Mouse (Mus musculus) hindbrain, embryonic 16.5 days (tissue): ENCODE results near the gene Tsfm. TPM values are rescaled to one million over a fixed set of nuclear protein-coding genes. Genes with fewer than 3 reads are reported as not detected.

Experiments used
- ATAC-seq: fragments of 200-750 bp; cut with Nextera tagmentation; 2 replicates; pipeline ENCODE4 v1.8.0; 2017; ENCODE audit warnings: moderate TSS enrichment, moderate library complexity
- H3K27ac ChIP-seq: fragments of 300-500 bp; sonication (generic); 2 replicates; pipeline ENCODE4 v1.5.1; 2014; ENCODE audit warnings: low read depth, mild to moderate bottlenecking, control low read depth, low read length, moderate library complexity
- H3K27me3 ChIP-seq: fragments of 300-500 bp; sonication (generic); replicated peaks from 2 replicates; pipeline ENCODE4 v1.6.1; 2014; ENCODE audit warnings: low read length; ENCODE audit not compliant: control insufficient read depth, insufficient read depth
- H3K36me3 ChIP-seq: fragments of 300-500 bp; sonication (generic); 2 replicates; pipeline ENCODE4 v1.6.1; 2014; ENCODE audit warnings: mild to moderate bottlenecking, low read length, moderate library complexity, mixed read lengths; ENCODE audit not compliant: control insufficient read depth, insufficient read depth
- H3K4me1 ChIP-seq: fragments of 300-500 bp; sonication (generic); 2 replicates; pipeline ENCODE4 v1.6.1; 2014; ENCODE audit warnings: low read depth, low read length; ENCODE audit not compliant: control insufficient read depth, insufficient read depth
- H3K4me2 ChIP-seq: fragments of 300-500 bp; sonication (generic); 2 replicates; pipeline ENCODE4 v1.6.1; 2014; ENCODE audit warnings: mild to moderate bottlenecking, low read length, control low read depth, moderate library complexity
- H3K4me3 ChIP-seq: fragments of 300-500 bp; sonication (generic); 2 replicates; pipeline ENCODE4 v1.5.1; 2014; ENCODE audit warnings: mild to moderate bottlenecking, low read length, control low read depth, moderate library complexity
- H3K9ac ChIP-seq: fragments of 300-500 bp; sonication (generic); 2 replicates; pipeline ENCODE4 v1.6.1; 2014; ENCODE audit warnings: low read depth, mild to moderate bottlenecking, control low read depth, low read length, moderate library complexity
- H3K9me3 ChIP-seq: fragments of 300-500 bp; sonication (generic); 2 replicates; pipeline ENCODE4 v1.6.1; 2014; ENCODE audit warnings: mild to moderate bottlenecking, low read length, moderate library complexity; ENCODE audit not compliant: control insufficient read depth
- WGBS: fragments of 180-500 bp; shearing (Covaris S2); extraction: QIAGEN DNeasy Blood & Tissue Kit; methylation state at CpG from one replicate; pipeline ENCODE4 v1.1.7; 2014; 5-methylcytosine and 5-hydroxymethylcytosine counted together
- microRNA counts: library from miRNA; unstranded; fragments of <30 nt; microRNA quantifications from one replicate; lab custom pipeline; 2016
- microRNA-seq: library from miRNA; unstranded; fragments of <30 nt; microRNA quantifications from one replicate; pipeline ENCODE4, GENCODE M21; 2017
- polyA plus RNA-seq: library from polyadenylated mRNA; unstranded; fragments of >200 nt; fragmentation: Nextera tagmentation; extraction: Ambion mirVana; gene quantifications from 2 replicates; pipeline ENCODE4 v1.2.1, GENCODE M21; 2015

The Tsfm gene
- polyA plus RNA-seq, 1 experiment from 2014 or later, result 67.7 TPM

DNA sequence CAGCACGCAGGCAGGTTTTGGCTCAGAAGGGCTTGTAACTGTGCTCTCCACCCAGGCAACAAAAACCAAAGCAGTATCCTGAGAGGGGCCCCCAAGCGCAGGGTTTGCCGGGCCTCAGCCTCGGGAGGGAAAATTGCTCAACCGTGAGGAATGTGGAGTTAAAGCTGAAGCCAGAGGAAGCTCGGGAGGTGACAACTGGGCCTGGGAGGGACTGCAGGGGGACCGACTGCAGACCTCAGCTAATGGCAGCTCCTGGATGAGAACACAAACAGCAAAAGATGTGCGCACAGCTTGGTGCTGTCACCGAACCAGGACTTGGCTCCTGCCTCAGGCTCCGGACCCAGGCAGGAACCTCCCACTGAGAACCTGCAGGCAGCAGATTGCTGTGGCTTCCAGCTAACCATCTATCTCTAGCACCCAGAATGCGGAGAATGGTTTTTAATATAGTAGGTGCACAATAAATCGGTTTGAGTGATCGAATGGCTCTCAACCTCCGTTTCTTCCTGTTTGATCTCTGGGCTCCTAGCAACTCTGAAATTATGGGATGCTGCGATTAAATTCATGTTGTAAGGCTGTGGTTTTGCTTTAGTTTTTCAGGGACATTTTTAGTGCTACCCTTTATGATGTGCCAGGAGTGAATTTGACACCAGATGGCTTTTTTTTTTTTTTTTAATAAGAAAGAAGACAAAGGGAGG, 68.2 kb downstream of the Tsfm start:
- WGBS, result 23% methylated on average over 15 of the region's 15 CpGs
- H3K9me3 ChIP-seq, result no peaks in the 10 kb centered on the region
- H3K4me2 ChIP-seq, result peak overlapping the region; percentile 5; the same call in 1 of the 2 replicates
- H3K4me1 ChIP-seq, result peaks cover 9% of the 10 kb centered on the region
- no peak overlapping the region; the same call in 1 of the 2 replicates for H3K9ac ChIP-seq
- peaks cover 21% of the 10 kb centered on the region for H3K27me3 ChIP-seq
- H3K4me3 ChIP-seq, result no peak overlapping the region
- ATAC-seq, result peak; percentile 48
- H3K27ac ChIP-seq, result peak overlapping the region; percentile 52; the same call in 1 of the 2 replicates
- H3K36me3 ChIP-seq, result no peaks in the 10 kb centered on the region

DNA sequence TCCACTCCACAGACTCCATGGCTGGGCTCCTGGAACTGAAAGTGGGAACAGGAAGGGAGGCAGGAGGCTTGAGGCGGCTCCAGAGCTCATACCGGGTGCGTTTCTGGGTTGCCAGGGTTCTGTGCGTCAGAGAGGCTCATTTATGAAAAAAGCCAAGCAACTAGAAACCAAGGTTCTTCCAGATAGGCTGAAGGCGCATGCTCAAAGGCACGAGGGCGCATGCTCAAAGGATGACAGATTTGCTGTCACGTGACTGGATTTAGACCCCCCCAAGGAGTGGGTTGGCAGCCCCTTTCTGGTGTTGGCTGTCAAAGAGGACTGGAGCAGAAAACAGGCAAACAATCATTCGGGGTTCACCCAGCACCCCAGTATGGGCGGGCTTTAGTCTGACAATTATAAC, 68.9 kb downstream of the Tsfm start:
- Histone ChIP-seq H3K9me3 (no peaks in the 10 kb centered on the region), H3K9ac (no peak overlapping the region), H3K4me2 (peak overlapping the region; percentile 5; the same call in 1 of the 2 replicates), H3K4me3 (no peak overlapping the region), H3K27me3 (peaks cover 21% of the 10 kb centered on the region), H3K4me1 (peaks cover 15% of the 10 kb centered on the region), H3K27ac (peak overlapping the region; percentile 52; the same call in 1 of the 2 replicates), H3K36me3 (no peaks in the 10 kb centered on the region)
- 47% methylated on average over 10 of the region's 10 CpGs for WGBS
- no peak for ATAC-seq

MicroRNA genes within 50 kb of the gene (microRNA counts, 519-probe panel; counts per million panel counts)
- 2,230 counts per million, percentile 47 among the panel's probes with 10 or more counts for microRNA mmu-miR-26a (lab: Ali Mortazavi, UCI)
- microRNA mmu-miR-546 (lab: Ali Mortazavi, UCI), result not detected

Small RNAs within 50 kb of the gene (microRNA-seq; reads per million reads assigned to microRNA genes)
- gene Mir26a-2 (22.3 reads per million, percentile 34 among the genes with 10 or more reads in this experiment), gene Mir546 (not detected)

Other genes with a start within 250 kb of the Tsfm start
- gene Atp23, start 129.5 kb downstream of the Tsfm start, polyA plus RNA-seq, result 14.5 and 17.2 TPM in 2 replicates
- gene Ctdsp2, start 52.1 kb downstream of the Tsfm start, polyA plus RNA-seq, result 13.7 and 18.1 TPM in 2 replicates
- gene Avil, start 30.1 kb downstream of the Tsfm start, polyA plus RNA-seq, result 3.7 and 7.0 TPM in 2 replicates
- 23.2 and 24.2 TPM in 2 replicates for gene Mettl1, start 10.6 kb upstream of the Tsfm start, polyA plus RNA-seq
- 0.23 and 0.31 TPM in 2 replicates for gene Eef1akmt3, start 10.7 kb upstream of the Tsfm start, polyA plus RNA-seq
- 0.12 and 0.18 TPM in 2 replicates for gene Cyp27b1, start 17.4 kb upstream of the Tsfm start, polyA plus RNA-seq
- 5.2 and 6.0 TPM in 2 replicates for gene March9, start 29.3 kb upstream of the Tsfm start, polyA plus RNA-seq
- gene Cdk4, start 32.7 kb upstream of the Tsfm start, polyA plus RNA-seq, result 669 and 724 TPM in 2 replicates
- gene Tspan31, start 39.4 kb upstream of the Tsfm start, polyA plus RNA-seq, result 123 TPM in 2 replicates
- gene Agap2, start 44.4 kb upstream of the Tsfm start, polyA plus RNA-seq, result 3.4 and 4.2 TPM in 2 replicates
- 135 and 138 TPM in 2 replicates for gene Os9, start 90.3 kb upstream of the Tsfm start, polyA plus RNA-seq
- gene B4galnt1, start 134.4 kb upstream of the Tsfm start, polyA plus RNA-seq, result 59.0 and 74.1 TPM in 2 replicates
- 1.4 and 1.5 TPM in 2 replicates for gene Slc26a10, start 149.8 kb upstream of the Tsfm start, polyA plus RNA-seq
- 29.0 and 29.1 TPM in 2 replicates for gene Arhgef25, start 159.2 kb upstream of the Tsfm start, polyA plus RNA-seq
- 213 and 233 TPM in 2 replicates for gene Dtx3, start 164.9 kb upstream of the Tsfm start, polyA plus RNA-seq
- 20.5 and 20.7 TPM in 2 replicates for gene Pip4k2c, start 180.7 kb upstream of the Tsfm start, polyA plus RNA-seq
- gene Kif5a, start 232.5 kb upstream of the Tsfm start, polyA plus RNA-seq, result 115 and 130 TPM in 2 replicates
- gene Dctn2, start 235.5 kb upstream of the Tsfm start, polyA plus RNA-seq, result 355 and 358 TPM in 2 replicates